Mouse (Mus musculus): ENCODE measurements at regions not wholly inside any gene's neighbourhood (a gene's known extent, or its start where the extent isn't known, plus 50 kb on each side); places are given as distances from the start of the nearest gene placed in this dataset.

DNA sequence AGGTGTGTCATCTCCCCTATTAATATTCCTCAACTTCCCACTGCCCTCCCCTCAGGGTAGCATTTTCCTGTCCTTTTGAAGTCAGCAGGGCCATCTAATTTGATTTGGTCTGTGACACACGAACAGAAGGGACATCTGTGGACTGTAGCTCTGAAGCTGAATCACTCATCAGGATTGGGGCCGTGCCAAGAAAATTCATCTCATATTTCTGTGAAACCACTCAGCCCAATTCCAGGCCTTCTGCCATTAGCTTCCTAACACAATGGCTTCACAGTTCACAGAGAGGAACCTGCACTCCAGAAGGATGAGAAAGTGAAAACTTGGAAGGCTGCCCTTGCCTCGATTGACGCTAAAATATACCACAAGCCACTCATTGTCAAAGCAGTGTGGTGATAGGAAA, 86.1 kb downstream of the Abhd5 start:
- peak; percentile 16 for DNase-seq

DNA sequence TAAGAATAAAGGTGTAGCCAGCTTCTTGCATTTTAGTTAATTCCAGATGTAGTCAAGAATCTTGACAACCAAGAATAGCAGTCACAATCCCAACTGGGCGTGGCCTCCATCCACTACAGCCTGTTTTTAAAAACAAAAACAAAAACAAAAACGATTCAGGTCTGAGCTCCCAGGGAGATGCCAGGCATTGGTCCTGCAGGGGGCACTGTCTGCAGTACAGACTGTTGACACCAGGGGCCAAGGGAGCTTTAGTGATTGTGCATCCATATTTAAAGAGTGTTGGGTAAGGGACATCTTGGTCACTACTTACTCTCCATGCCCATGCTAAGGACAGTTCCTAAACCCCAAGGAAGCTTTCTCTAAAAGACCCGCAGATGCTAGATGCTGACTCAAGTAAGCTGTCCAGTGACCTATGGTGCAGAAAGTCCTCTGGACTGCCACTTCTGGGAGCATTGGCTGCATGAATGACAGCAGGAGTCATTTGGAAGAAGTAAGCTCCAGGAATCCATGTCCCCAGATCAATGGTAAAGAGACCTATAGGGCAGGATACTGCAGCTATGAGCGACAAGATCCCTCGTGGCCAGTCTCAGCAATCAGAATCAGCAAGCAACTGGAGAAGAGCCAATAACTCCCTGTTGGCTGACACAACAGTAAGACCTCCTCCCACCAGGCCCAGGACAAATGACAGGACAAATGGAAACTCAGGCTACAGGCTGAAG, 95.1 kb downstream of the Abhd5 start:
- no peak for DNase-seq

DNA sequence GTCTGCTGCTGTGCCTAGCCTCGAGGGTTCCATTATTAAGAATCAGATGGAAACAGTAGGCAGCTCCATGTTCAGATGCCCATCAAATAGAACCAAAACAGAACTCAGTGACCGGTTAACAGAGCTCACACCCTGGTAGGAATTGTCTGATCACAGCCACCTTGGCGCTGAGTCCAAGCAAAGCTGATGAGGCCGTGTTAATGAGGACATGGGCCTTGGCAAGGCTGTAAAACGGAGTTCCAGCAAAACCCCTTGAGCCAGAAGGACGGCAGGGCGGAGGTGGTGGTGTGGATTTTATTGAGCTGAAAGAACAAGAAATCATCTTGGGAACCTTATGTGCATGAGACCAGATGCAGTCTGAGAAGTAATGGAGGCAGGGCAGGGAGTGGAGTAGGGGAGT, 96.2 kb downstream of the Abhd5 start:
- DNase-seq = no peak

DNA sequence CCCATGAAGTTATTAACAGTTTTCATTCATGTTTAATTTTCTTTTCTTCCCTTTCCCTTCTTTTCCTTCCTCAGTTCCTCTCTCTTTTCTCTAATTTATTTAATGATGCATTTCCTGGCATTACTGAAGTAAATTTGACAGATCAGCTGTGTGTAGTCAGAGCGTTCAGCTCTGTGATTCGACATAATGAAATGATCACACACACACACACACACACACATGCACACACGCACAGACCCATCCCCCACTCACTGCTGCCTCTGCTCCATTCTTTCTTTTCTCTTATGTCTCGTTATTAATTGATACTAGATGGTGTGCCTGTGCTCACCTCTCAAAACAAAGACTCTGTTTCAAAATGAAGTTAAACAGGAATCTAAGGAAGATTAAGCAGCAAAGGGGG, 96.9 kb downstream of the Abhd5 start:
- no peak for DNase-seq

DNA sequence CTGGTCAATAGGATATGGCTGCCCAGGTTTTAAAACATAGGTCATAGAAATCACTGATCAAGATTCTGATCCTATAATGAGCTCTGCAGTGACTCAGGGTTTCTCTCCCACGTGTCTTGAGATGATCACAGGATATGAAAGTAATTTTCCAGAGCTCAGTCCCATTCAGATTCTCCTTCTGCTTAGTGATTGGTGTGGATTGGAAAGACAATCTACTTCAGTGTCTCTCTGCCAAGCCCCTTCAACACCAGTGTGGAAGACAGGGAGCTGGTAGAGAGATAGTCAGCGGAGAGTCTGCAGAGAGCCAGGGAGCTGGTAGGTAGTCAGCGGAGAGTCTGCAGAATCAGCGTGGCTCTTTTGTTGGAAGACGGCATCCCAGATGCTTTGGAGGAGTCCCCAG, 99.1 kb downstream of the Abhd5 start:
- DNase-seq = no peak

DNA sequence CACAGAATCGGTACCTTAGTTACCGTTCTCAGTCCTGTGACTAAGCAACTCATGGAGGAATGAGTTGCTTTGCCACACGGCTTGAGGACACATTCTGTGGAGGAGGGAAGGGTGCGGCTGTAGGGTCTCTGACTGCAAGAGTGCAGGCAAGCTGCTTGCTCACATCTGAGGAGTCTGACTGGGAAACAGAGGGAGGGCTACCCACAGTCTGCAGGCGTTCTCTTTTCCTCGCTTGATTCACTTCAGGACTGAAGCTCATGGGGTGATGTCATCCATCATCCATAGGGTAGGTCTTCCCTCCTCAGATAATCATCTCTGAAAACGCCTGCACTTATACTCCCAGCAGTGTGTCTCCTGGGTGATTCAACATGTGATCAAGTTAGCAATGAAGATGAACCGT, 103.9 kb downstream of the Abhd5 start:
- no peak for DNase-seq

DNA sequence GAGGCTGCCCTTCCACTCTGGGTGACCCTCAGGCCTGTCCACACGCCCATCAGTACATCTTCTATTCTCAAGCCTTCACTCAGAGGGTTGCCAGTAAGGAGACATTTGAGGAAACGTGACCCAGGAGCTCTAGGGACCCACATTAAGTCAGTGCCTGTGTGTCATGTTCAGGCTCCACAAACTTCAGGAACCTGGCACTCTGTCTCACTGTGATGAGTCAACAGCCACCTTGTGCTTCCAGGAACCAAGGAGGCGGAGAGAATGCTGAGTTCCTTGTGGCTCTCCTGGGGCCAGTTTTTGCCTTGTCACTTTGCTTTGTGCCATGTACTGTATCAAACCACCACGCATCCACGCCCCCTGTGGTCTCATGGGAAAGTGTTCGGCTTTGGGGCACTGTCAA, 104.4 kb downstream of the Abhd5 start:
- no peak for DNase-seq

DNA sequence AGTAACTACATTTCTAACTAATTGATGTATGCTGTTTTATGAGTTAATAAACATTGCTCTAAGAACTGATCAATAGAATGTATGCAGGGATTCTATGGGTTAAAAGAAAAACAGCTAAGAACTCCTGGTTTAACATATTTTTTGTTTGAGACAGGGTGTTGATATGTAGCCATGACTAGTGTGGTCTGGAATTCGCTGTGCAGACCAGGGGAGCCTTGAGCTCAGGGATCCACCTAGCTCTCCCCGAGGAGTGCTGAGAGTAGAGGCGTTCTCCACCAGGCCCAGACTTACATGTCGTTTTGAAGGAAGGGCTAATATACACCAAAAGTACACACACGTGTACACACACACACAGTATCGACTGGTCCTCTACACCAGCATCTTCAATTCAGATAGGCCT, 108.1 kb downstream of the Abhd5 start:
- no peak for DNase-seq

DNA sequence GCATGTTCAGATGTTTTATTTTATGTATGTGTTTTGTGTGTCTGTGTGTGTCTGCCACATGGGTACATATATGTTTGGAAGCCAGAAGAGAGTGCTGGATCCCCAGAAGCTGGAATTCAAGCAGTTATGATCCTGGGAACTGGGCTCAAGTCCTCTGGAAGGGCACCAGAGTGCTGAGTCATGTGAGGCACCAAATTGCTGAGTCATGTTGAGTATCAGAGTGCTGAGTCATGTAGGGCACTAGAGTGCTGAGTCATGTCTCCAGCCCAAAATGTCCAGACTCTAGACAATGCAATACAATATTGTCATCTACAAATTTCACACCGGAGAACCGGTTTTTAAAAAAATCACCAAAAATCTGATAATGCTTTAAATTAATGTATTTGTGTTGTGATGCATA, 120.1 kb downstream of the Abhd5 start:
- no peak for DNase-seq

DNA sequence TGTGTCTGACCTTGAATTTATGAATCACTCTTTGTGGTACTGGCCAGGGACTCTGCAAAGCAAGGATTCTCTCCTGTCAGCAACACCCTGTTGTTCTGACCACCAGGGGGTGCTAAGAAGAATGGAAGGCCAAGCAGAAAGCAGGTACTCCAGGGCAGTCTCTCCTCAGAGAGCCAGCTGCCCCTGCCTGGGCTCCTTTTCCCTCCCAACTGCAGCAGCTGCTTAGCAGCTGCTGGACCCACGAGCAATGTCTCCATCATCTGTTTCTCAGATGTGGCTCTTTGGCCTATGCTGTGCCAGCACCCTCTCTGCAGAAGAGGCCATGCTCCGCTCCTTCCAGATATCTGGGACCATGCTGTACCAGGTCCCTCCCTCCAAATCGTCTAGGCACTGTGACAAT, 124.9 kb downstream of the Abhd5 start:
- DNase-seq = peak; percentile 5

DNA sequence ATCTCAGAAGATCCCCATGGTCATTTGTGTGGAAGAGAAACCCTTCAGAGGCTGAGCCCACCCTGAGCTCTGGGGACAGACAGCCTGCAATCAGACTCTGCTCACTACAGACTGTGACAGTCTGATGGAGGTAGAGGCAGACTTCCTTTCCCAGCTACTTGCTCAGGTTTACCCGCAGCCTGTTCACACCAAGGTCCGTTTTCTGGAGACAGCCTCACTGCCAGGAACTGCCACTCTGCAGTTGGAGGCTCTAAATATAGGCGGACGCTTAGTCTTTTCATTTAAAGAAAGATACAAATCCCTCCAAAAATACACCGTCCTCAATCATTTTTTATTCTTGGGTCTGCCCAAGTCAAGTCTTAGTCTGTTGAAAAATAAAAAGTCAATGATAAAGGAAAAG, 135.6 kb downstream of the Abhd5 start:
- no peak for DNase-seq

DNA sequence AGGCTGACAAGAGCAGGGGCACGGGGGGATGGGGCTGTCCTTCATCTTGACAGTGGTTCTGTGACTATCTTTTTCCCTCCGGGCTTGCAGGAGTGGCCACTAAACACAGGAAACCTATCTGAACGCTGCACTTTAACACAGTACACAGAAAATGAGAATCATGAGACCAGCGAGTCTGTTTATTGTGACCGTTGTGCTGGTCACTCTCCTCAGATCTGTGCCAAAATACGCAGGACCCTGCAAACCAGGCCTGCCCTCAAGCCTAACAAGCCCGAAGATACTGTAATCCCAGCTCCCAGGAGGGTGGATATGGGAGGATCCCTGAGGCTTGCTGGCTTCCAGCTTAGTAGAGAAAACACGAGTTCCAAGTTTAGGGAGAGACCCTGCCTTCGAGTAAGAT, 143.3 kb downstream of the Abhd5 start:
- no peak for DNase-seq

DNA sequence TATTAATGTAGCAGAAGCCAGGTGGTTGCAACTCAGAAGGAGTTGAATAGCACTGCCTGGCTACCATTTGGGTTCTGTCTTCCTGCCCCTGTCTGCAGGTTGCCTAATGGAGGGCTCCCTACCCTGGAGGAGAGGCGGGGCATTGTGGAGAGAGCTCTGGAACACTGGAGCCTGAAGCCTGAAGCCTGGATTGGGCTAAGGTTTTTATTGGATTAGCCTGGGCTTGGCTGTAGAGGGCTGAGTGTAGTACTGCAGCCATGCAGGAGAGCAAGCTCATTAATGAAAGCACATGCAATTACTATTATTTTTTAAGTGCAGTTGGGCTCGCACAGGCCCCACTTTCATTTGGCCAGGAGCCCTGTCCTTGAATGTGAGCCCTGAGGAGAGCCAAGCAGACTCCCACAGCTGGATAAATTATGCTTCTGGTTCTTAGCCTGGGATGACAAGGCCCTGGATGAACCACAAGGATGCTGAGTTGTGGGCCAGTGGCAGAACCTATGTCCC, 145.1 kb downstream of the Abhd5 start:
- DNase-seq = no peak

DNA sequence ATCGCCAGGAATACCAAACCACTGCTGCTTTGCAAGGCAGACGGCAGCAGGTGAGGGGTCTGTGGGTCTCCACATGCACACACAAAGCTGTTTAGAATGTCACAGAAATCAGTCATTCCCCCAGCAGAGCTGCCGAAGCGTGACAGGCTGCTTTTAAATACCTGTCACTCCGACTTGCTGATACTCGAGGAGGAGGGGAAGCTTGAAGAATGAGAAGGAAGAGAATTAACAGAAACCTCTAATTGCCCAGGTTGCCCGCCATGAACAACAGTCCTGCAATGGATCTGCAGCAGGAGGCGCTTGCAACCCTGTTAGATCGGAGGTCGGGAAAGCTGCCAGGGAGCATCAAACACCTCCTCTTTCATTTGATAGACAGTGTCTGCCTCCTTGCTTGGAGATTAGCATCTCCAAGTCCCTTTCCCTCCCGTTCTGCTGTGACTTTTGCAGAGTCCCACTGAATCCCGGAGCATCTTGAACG, 150.5 kb downstream of the Abhd5 start:
- no peak for DNase-seq

DNA sequence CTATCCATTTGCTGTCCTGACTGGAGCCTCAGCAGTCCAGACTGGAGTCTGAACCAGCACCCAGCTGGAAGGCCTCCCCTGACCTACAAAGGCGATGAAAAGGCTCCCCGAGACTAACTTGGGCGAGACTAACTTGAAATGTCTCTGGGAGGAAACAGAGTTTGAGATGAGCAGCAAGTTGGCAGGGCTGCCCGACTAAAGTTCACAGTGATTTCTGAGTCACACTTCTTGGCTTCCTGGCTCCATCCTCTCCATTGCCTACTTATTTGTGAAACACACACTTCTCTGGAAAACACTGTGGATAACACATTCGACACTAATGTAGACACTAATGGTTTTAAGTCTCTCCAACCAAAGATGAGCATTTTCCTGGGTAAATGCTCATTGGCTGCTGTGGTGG, 170.2 kb downstream of the Abhd5 start:
- no peak for DNase-seq

DNA sequence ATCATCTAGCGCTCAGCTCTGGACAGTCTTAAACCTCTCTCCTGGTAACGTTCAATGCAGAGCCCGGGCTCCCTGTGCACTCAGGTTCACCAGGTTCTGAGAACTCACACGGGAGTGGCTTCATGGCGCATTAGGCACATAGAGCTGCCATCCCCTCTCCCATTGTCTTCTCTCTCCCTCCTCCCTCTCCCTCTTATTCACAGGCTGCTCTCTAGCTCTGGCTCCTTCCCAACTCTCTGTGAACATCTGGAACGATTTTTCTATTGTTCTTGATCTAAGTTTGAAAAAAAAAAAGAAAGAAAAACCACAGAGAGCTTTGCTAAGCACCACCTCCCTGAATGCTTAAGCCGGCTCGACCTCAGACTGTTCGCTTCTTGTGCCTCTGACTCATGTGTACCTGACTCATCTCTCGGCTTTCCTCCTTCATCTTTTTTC, 174.2 kb downstream of the Abhd5 start:
- no peak for DNase-seq

DNA sequence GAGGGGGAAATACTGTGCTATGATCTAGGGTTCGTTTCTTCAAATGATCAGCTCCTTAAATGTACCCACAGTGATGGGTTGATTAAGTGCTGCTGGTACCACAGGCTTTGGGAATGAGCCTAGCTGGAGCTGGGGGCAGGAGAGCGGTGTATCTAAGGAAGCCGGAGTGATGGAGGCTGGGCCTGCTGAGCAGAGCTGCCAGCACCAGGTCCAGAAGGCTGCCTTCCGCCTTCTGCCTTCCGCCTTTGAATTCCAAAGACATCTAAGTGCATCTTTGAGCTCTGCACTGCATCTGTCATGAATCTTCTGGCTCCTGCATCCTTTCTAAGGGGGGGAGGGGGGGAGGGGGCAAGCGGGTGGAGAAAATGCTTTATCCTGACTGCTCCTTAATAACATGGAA, 176.9 kb downstream of the Abhd5 start:
- no peak for DNase-seq

DNA sequence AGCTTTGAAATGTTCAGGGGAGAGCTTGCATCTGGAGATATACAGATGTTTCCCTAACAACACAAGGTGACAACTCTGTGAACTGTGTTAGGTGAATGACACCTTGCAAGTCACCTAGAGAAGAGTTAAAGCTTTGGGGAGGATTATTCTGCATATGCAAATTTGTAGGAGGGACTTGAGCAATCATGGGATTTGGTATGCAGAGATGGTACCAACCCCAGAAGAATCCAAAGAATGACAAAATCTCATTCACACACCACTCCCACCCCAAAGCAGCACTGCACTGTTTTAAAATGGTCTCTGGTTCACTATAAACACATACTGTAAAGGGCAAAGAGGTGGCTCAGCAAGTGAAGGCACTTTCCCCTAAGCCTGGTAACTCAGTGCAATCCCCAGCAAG, 178.3 kb downstream of the Abhd5 start:
- no peak for DNase-seq

DNA sequence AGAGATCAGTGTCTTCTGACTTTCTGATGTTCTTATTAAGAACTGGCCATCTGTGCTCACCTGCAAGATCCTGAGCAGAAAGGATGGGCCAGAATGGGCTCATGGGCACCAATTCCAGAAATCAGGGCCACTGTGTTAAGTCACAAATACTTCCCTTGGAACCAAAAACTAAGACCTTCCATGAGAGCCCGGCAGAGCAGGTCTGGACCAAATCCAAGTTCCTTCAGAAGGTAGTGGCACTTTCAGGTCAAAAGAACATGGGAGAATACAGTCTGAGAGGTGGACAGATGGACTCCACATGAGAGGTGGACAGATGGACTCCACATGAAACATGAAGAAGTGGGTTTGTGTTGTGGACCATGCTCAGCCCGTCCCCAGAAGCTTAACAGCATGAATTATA, 180.4 kb downstream of the Abhd5 start:
- peak; percentile 32 for DNase-seq

DNA sequence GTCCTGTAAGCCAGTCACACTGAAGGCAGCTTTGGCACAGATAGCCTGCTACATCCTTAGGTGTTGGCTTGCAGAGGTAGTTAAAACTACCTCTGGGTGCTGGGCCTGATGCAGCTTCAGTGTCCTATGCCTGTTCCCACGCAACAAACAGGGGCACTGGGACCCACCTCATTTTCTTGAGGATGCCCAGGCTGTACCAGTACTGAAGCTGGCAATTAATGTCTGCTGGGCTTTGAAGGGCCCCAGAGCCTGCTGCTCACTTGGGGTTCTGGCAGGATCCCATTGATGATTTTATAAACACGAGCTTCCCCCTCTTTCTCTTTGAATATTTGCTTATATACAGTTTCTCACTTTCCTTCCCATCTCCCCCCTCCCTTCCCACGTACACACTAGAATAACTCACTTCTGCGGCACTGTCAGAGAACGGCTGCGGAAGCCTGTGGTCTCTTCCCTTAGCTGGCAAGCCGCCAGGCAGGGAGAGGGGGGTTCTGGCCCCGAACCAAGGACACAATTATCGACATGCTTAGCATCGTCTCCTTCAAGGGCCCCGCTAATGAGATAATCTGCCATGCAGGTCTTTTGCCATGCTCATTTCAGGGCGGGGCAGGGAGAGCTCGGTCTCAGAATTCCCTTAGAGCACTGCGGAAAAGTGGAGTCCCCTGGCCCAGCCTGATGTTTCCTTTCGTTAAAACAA, 182.9 kb downstream of the Abhd5 start:
- DNase-seq = no peak

DNA sequence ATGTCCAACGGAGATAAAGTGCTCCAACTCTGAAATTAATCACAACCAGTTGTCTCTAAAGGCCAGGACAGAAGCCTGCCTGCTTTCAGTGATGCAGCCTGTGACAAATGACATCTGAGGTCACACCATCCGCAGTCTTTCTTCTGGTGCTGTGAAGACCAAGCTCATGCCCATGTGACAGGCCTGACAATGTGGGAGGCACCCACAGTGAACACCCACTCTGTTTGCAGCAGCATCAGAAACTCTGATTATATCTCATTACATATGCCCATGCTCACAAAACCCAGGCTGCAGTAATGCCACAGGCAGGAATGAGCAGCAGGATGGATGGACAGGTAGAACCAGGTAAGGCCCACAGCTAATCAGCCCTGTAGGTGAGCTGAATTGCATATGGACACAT, 183.6 kb downstream of the Abhd5 start:
- no peak for DNase-seq

DNA sequence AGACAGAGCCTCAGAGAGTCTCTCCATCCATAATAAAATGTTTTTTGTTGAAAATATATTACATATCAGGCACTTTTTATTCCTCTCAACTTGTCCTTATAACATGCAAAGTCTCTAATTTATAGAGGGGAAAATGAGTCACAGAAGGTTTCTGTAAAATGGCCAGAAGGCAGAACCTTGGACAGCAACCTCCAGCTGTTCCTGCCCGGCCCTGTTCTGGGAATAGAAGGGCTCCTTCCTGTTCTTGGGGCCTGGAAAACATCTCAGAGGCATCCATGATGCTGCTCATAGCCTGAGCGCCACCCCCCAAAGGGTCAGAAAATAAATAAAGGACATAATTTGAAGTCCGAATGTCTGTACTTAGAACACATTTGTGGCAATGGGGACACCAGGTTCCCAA, 188.7 kb downstream of the Abhd5 start:
- DNase-seq = no peak

DNA sequence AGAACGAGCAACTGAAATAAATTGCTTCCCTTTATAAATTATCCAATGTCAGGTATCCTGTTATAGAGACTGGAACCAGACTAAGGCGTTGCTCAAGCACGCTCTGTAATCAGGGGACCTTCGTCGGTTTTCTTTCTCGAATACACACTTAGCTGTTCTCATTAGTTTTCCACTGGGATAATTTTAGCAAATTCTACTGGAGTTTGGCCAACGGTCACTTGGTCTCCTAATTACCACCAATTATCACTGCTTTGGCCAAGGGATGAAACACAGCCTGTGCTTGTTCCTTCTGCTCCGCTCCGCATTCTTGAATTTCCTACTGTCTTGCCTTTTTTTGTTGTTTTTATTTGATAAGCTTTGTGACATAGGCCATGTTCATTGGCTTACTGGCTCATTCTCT, 191.1 kb upstream of the Topaz1 start:
- DNase-seq = no peak

DNA sequence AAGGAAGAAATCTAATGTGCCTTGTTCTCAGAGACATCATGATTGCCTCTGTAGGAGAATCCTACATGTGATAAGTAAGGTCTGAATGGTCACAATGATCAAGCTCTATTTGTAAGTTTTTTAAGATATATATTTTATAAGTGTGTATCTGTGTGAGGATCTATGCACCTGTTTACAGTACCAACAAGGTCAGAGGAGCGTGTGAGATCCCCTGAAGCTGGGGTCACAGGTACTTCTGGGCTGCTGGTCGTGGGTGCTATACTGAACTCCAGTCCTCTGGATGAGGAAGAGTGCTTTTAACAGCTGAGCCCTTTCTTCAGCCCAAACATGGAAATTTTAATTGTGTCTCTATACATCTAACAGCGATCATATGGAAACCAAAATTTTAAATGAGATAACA, 181.1 kb upstream of the Topaz1 start:
- DNase-seq = no peak
